Mouse (Mus musculus) neural tube, embryonic 10.5 days (tissue): ENCODE results near the gene Trim28.
A peak's percentile ranks its signal among the peaks of the same experiment; 100 is the strongest.

Source experiments
- DNase-seq: peaks from one replicate; pipeline ENCODE4 v3.0.0-alpha.2; 2017; ENCODE audit warnings: low spot score; ENCODE audit errors: extremely low spot score

Gene Trim28

DNA sequence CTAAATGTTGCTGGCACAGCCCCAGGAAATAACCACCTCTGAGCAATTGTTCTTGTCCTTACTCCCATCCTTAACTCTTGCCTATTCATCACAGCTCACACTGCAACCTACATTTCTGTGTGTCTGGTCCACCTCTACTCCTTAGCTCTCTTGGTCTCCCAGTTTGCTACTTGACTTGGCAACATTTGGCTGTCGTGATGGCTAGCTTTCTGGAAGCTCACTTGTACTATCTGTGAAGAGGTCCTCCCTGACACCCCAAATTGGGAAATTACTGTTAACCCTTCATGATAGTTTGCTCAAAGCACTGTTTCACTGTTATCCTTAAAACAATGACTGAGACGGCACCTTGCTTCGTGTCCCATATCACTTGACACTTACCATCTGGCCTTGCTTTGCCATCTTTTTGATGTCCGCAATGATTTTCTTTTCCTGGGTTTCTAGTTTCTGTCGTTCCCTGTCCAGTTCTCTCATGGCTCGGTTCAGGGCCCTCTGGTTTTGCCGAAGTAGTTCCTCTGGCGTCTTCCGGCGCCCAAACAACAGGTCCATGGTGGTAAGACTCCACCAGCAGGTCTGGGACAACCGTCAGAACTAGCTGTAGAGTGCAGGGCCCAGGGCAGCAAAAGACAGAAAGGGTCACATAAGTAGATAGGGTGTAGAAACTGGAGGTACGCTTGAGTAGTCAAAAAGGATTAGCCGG is 34.7 kb downstream of the Trim28 start:
- no peak for DNase-seq

GRCm38 (mm10) chr7:13034148-13034977 is 35.4 kb downstream of the Trim28 start, which contains the start of gene Chmp2a:
Gene Chmp2a, minus strand, starts transcription at chr7:13034807.
- peak; percentile 98 for DNase-seq

DNA sequence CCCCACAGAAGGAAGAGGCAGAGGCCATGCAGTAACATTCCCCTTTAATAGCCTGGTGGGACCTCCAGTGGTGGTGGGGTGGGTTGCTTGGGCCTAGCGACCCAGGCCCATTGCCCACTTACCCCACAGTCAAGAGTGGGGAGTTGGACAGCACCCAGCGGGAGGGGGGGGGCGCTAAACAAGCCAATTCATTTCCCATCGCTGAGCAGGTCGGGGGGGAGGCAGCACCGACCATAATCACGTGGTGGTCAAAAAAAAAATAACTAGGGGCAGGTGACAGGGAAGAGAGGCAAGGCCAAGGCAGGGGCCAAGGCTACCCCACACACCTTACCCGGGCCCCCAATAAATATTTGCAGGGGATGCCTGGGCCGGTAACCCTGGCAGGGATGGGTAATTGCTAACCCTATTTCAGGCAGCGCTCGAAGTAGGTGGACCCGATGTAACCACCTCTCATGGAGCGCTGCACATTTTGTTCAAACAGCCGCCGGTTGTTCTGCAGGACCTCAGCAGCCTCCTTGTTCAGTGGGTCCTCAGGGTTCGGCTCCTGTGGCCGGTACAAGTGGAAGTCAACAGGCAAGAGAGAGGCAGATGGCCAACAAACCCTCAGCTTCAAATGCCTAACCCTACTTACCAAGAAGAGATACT is 36.4 kb downstream of the Trim28 start:
- no peak for DNase-seq

DNA sequence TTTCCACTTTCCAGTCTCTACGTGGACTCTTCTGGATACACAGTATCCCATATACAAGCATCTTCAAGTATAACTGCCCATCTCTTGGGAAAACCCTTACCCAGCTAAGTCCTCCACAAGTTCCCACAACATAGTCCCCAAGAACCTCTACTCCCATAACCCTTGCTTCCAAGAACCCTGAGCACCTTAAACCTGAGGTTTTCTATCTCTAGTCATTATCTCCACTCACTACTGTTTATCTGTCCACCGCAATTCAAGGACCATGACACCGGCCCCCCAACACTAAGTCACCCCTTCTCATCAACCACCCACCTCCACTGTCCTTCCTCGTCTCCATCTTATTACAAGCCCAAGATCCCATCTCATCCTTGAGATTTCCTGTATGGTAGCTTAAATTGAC is 37.9 kb downstream of the Trim28 start:
- DNase-seq = no peak

- DNase-seq = no peak
Measured at GRCm38 (mm10) chr7:13037366-13037765, 38.5 kb downstream of the Trim28 start.

DNA sequence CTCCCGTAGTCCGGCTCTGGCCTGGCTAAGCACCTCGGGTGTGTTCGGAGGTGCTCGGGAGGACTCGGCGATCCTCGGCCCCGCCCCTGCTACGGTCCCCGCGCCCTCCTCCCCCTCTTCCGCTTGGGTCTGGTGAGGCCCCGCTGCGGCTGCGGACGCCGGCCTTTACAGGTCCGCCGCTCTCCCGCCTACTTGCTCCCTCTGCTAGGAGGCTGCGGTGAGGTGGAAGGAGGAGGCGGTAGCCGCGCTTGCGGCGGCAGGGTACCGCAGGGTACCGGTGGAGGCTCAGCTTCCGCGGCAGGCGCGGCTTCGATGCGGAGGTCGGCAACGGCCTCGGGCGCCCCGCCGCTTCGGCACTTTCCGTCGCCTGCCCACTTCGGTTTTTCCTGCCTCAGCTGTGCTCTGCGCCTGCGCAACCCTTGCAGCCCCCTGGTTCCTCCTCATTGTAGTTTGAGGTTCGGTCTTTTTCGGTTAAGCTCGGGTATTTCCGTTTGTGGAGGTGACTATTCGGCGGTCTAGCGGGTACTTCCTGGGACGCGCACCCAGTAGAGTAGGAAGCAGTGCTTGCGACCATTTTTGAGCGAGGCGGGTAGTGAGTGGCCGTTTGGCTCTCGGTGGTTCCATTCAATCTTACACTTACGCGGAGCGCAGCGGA is 39.1 kb downstream of the Trim28 start, which contains the start of gene Ube2m:
Ube2m (minus strand) TSS at position 375 of the 655 bp plus-strand sequence.
- DNase-seq = peak; percentile 99

DNA sequence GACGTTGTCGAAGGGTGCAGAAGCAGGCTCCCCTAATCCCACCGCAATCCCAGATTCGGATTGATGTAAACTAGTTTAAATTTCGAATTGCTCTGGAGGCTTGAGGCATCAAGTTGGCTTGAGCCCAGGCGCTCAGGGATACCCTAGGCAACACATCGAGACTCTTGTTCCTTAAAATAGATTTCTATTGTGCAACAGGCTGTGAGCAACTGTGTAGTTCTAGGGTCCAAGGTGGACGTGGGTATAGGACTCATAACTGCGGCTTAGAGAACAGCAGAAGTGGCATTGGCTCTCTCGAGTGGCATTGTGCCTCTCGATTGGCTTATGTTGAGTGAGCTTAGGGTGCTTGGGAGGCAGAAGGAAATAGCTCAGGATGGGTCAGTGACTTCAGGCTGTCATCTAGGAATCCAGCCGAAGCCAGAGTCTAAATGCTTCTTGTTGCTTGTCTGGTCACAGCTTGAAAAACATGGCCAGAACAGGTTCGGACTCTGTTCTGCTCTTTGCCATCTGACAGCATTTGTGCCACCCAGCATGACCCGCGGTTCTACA is 39.8 kb downstream of the Trim28 start:
- DNase-seq = no peak

- no peak for DNase-seq
Measured at GRCm38 (mm10) chr7:13039181-13039580, 40.3 kb downstream of the Trim28 start.

DNA sequence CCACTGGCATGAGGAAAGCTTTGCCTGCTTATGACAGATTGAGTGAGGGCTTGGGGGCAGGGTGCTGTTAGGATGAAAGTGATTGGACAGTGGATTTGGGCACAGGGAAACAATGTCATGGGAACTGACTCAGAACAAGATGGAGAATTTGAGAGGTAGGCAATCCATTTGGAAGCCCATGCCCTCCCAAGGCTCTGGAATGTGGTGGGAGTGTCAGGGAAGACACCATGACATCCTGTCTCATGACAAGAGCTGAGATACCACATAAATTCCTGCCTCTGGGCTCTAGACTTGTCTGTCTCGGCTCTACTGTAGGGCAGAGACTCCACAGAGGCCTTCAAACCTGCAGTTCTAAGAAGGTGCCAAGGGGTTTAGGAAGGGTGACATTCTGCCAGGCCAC is 42.3 kb downstream of the Trim28 start:
- no peak for DNase-seq

GRCm38 (mm10) chr7:13042511-13042910 is 43.6 kb downstream of the Trim28 start:
- DNase-seq = no peak

GRCm38 (mm10) chr7:13043120-13043444 is 44.2 kb downstream of the Trim28 start:
- no peak for DNase-seq

GRCm38 (mm10) chr7:13043445-13044253 is 44.7 kb downstream of the Trim28 start:
- DNase-seq = peak; percentile 65

GRCm38 (mm10) chr7:13044254-13044625 is 45.3 kb downstream of the Trim28 start:
- no peak for DNase-seq

- peak; percentile 45 for DNase-seq
Measured at GRCm38 (mm10) chr7:13046084-13046483, 47.2 kb downstream of the Trim28 start.

- DNase-seq = no peak
Measured at GRCm38 (mm10) chr7:13053001-13053400, 54.1 kb downstream of the Trim28 start.

GRCm38 (mm10) chr7:13053501-13053900 is 54.6 kb downstream of the Trim28 start:
- no peak for DNase-seq

DNA sequence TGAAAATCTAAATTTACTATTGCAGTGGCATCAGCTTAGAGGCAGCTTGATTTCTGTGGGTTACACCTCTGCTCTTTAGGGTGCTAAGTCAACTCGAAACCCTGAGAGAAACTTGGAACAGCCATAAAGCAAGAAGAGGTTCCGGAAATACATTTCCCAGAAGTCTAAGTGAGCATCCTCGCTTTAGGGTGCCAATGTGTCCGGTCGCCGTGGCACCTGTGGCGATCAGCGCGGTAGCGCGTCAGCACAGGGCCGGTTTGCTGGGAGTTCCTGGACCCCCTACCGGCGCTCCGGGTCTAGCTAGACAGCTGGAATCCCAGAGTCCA is 55.0 kb downstream of the Trim28 start:
- no peak for DNase-seq

DNA sequence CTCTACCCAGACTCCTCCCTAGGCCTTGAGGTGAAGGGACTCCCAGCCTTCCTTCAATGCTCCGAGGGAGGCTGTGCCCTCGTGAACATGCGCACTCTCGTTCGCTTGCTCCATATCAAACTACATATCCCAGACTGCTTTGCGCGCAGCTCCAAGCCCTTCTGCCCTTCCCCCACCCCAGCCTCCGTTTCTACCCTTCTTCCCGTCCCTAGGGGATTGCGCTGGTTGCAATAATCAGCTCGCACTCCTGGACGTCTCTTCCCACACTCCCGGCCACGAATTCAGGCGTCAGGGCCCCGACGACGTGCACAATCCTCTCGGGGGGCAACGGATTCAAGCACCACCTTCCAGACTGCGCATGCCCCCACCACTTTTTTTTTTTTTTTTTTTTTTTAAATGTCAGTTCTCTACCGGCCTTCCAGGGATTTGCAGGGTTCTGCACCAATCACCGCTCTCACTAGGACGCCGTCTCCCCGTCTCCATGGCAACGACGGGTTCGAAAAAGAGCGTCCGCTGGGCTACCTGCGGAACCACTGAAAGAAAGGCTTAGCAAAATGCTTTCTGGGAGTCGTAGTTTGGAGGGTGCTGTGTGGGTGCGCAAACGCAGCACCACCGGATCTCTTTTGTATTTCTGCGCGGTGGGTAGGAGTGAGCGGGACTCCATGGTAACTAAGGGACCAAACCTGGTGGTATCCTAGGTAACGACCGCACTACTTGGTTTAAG is 55.5 kb downstream of the Trim28 start, which contains the start of gene Mzf1:
Mzf1 (minus strand) TSS at position 478 of the 724 bp plus-strand sequence.
- peak; percentile 92 for DNase-seq

GRCm38 (mm10) chr7:13056913-13057700 is 58.2 kb downstream of the Trim28 start:
- DNase-seq = no peak
